Mouse (Mus musculus) thymus, postnatal 0 days (tissue): ENCODE measurements around the gene Eps8l1. TPM values are rescaled to one million over a fixed set of nuclear protein-coding genes. Genes with fewer than 3 reads are reported as not detected.
"Not testable (repeated sequence)": the region's sequence is repeated elsewhere in the genome, so short reads cannot be mapped to it uniquely, and the experiment has no call there.

ENCODE experiments used
- DNase-seq: peaks from one replicate; pipeline ENCODE4 v3.0.0-alpha.2; 2015; ENCODE audit warnings: low spot score
- polyA plus RNA-seq: library from polyadenylated mRNA; unstranded; fragments of >200 nt; fragmentation: Nextera tagmentation; extraction: Ambion mirVana; gene quantifications from 2 replicates; pipeline ENCODE4 v1.2.1, GENCODE M21; 2015

Eps8l1 gene
- polyA plus RNA-seq = 0.79 and 5.9 TPM in 2 replicates

- DNase-seq = no peak
These were observed at the start of gene Eps8l1 for GRCm38 (mm10) chr7:4460576-4461434. TSS of gene Eps8l1 (plus strand) at chr7:4460674.

- not testable (repeated sequence) for DNase-seq
These were observed 48.1 kb upstream of the Eps8l1 start for GRCm38 (mm10) chr7:4412406-4412805.

GRCm38 (mm10) chr7:4419681-4420080, 40.8 kb upstream of the Eps8l1 start:
- DNase-seq = no peak

GRCm38 (mm10) chr7:4420230-4420629, 40.2 kb upstream of the Eps8l1 start:
- no peak for DNase-seq

- peak; percentile 93 for DNase-seq
These were observed 33.1 kb upstream of the Eps8l1 start for GRCm38 (mm10) chr7:4427161-4427912.

- no peak for DNase-seq
These were observed 30.1 kb upstream of the Eps8l1 start for GRCm38 (mm10) chr7:4430246-4430844.

- peak; percentile 79 for DNase-seq
These were observed 28.9 kb upstream of the Eps8l1 start for GRCm38 (mm10) chr7:4431548-4431947.

- no peak for DNase-seq
These were observed 28.4 kb upstream of the Eps8l1 start for GRCm38 (mm10) chr7:4432026-4432425.

- DNase-seq = peak; percentile 1
These were observed 22.8 kb upstream of the Eps8l1 start for GRCm38 (mm10) chr7:4437721-4438120.

GRCm38 (mm10) chr7:4440549-4440948, 19.9 kb upstream of the Eps8l1 start:
- no peak for DNase-seq

GRCm38 (mm10) chr7:4445216-4445791, 15.2 kb upstream of the Eps8l1 start, which contains the start of gene Rdh13:
TSS of gene Rdh13 (minus strand) at chr7:4445649.
- peak; percentile 82 for DNase-seq

GRCm38 (mm10) chr7:4447138-4447537, 13.3 kb upstream of the Eps8l1 start:
- DNase-seq = no peak

GRCm38 (mm10) chr7:4448439-4448838, 12.0 kb upstream of the Eps8l1 start:
- DNase-seq = no peak

- no peak for DNase-seq
These were observed 11.3 kb upstream of the Eps8l1 start for GRCm38 (mm10) chr7:4449211-4449610.

- DNase-seq = no peak
These were observed 7.8 kb upstream of the Eps8l1 start for GRCm38 (mm10) chr7:4452644-4453043.

- DNase-seq = no peak
These were observed 3.8 kb downstream of the Eps8l1 start for GRCm38 (mm10) chr7:4464194-4464824.

- no peak for DNase-seq
These were observed 7.3 kb downstream of the Eps8l1 start for GRCm38 (mm10) chr7:4467801-4468200.

GRCm38 (mm10) chr7:4470275-4471178, 10.1 kb downstream of the Eps8l1 start:
- DNase-seq = peak; percentile 42

- no peak for DNase-seq
These were observed 10.7 kb downstream of the Eps8l1 start for GRCm38 (mm10) chr7:4471179-4471555.

- no peak for DNase-seq
These were observed 13.5 kb downstream of the Eps8l1 start for GRCm38 (mm10) chr7:4473940-4474339.
